Mouse (Mus musculus) stomach, postnatal 0 days (tissue): ENCODE results near the gene Rgs16.

Experiments used
- CTCF ChIP-seq: IDR thresholded peaks from 2 replicates; pipeline ENCODE4 v1.5.1; 2016; ENCODE audit warnings: antibody characterized with exemption, low read depth, mild to moderate bottlenecking, moderate library complexity
- EP300 ChIP-seq: optimal IDR thresholded peaks from 2 replicates; pipeline ENCODE3; 2016; ENCODE audit warnings: antibody characterized with exemption

DNA sequence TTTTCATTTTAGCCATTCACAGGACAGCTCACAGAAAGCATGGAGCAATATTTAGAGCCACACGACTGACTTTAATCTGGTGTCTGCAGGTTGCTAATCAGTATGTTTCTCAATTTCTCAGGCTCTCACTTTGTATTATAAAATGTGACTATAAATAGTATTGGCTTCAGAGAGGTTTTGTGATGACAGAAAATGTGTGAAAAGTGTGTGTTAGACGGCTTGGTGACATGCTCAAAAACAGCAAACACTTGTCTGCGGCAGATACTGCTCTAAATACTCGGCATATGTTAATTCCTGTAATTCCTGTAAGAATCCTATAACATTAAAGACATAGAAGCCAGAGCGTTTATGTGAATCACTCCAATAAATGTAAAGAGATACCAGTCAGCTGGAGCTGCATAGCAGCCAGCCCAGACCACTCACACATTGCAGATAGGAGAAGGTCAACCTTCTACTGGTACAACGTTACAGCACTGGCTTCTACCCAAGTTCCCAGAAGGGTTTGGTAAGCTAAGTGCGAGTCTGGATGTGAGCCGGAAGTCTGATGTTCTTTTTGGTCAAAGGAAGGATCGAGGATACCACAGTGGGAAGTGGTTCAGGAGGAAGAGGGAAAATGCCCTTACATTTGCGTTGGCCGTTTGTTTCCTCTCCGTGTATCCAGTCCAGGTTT, 7.8 kb downstream of the Rgs16 start:
- TF ChIP-seq CTCF: no peak
- TF ChIP-seq EP300: no peak
